Mouse (Mus musculus): Measurements from ENCODE around the gene Sarnp. TPM values are rescaled to one million over a fixed set of nuclear protein-coding genes. Genes with fewer than 3 reads are reported as not detected.

Sarnp gene
- total RNA-seq, 2 experiments from 2014 or later = 93.5 to 106 TPM

GRCm38 (mm10) chr10:128910066-128910841 is 93.1 kb downstream of the Sarnp start:
- no peak for ATAC-seq (replicated peaks; ENCODE audit: low FRiP score, poor library complexity, severe bottlenecking)

- ATAC-seq (replicated peaks; ENCODE audit: low FRiP score, poor library complexity, severe bottlenecking) = no peak
These were observed 94.3 kb downstream of the Sarnp start for GRCm38 (mm10) chr10:128911430-128911829.

GRCm38 (mm10) chr10:128912268-128912667 is 95.1 kb downstream of the Sarnp start:
- ATAC-seq (replicated peaks; ENCODE audit: low FRiP score, poor library complexity, severe bottlenecking) = no peak

- ATAC-seq (replicated peaks; ENCODE audit: low FRiP score, poor library complexity, severe bottlenecking) = 0 out of 2 replicates have a peak, but pooled peaks have one; percentile 11
These were observed 95.7 kb downstream of the Sarnp start for GRCm38 (mm10) chr10:128912791-128913190.

- ATAC-seq (replicated peaks; ENCODE audit: low FRiP score, poor library complexity, severe bottlenecking) = peak; percentile 80
These were observed 96.1 kb downstream of the Sarnp start for GRCm38 (mm10) chr10:128913219-128913618.

- ATAC-seq (replicated peaks; ENCODE audit: low FRiP score, poor library complexity, severe bottlenecking) = 0 out of 2 replicates have a peak, but pooled peaks have one; percentile 14
These were observed 96.6 kb downstream of the Sarnp start for GRCm38 (mm10) chr10:128913696-128914095.

- ATAC-seq (replicated peaks; ENCODE audit: low FRiP score, poor library complexity, severe bottlenecking) = no peak
These were observed 98.4 kb downstream of the Sarnp start for GRCm38 (mm10) chr10:128915550-128915949.

- no peak for ATAC-seq (replicated peaks; ENCODE audit: low FRiP score, poor library complexity, severe bottlenecking)
These were observed 99.5 kb downstream of the Sarnp start for GRCm38 (mm10) chr10:128916665-128917064.

- ATAC-seq (replicated peaks; ENCODE audit: low FRiP score, poor library complexity, severe bottlenecking) = no peak
These were observed 100.3 kb downstream of the Sarnp start for GRCm38 (mm10) chr10:128917400-128917799.

GRCm38 (mm10) chr10:128918246-128918645 is 101.1 kb downstream of the Sarnp start:
- no peak for ATAC-seq (replicated peaks; ENCODE audit: low FRiP score, poor library complexity, severe bottlenecking)

GRCm38 (mm10) chr10:128919203-128919631 is 102.1 kb downstream of the Sarnp start:
- no peak for ATAC-seq (replicated peaks; ENCODE audit: low FRiP score, poor library complexity, severe bottlenecking)

- ATAC-seq (replicated peaks; ENCODE audit: low FRiP score, poor library complexity, severe bottlenecking) = no peak
These were observed 102.8 kb downstream of the Sarnp start for GRCm38 (mm10) chr10:128919966-128920365.

GRCm38 (mm10) chr10:128920736-128921161 is 103.6 kb downstream of the Sarnp start:
- no peak for ATAC-seq (replicated peaks; ENCODE audit: low FRiP score, poor library complexity, severe bottlenecking)

GRCm38 (mm10) chr10:128921251-128921650 is 104.1 kb downstream of the Sarnp start:
- no peak for ATAC-seq (replicated peaks; ENCODE audit: low FRiP score, poor library complexity, severe bottlenecking)

GRCm38 (mm10) chr10:128921883-128922821 is 105.0 kb downstream of the Sarnp start:
- ATAC-seq (replicated peaks; ENCODE audit: low FRiP score, poor library complexity, severe bottlenecking) = 0 out of 2 replicates have a peak, but pooled peaks have one; percentile 2

GRCm38 (mm10) chr10:128922822-128923012 is 105.6 kb downstream of the Sarnp start, which contains the start of gene Rdh5:
Rdh5 (minus strand) TSS chr10:128922888.
- no peak for ATAC-seq (replicated peaks; ENCODE audit: low FRiP score, poor library complexity, severe bottlenecking)

- ATAC-seq (replicated peaks; ENCODE audit: low FRiP score, poor library complexity, severe bottlenecking) = peak; percentile 97
These were observed 106.0 kb downstream of the Sarnp start for GRCm38 (mm10) chr10:128923013-128923691.

- peak; percentile 9; the same call in 1 of the 2 replicates for ATAC-seq (replicated peaks; ENCODE audit: low FRiP score, poor library complexity, severe bottlenecking)
These were observed 106.8 kb downstream of the Sarnp start, which contains the start of gene Bloc1s1 for GRCm38 (mm10) chr10:128923935-128924334. Bloc1s1 (minus strand) TSS chr10:128924035.
